Mouse (Mus musculus) neural tube, embryonic 11.5 days (tissue): Measurements from ENCODE around the gene Uba52. TPM values are rescaled to one million over a fixed set of nuclear protein-coding genes. Genes with fewer than 3 reads are reported as not detected.
A peak's percentile ranks its signal among the peaks of the same experiment; 100 is the strongest.

Source experiments
- ATAC-seq: fragments of 200-750 bp; cut with Nextera tagmentation; 2 replicates; pipeline ENCODE4 v1.8.0; 2017; ENCODE audit warnings: moderate number of reproducible peaks, mild to moderate bottlenecking, moderate TSS enrichment, moderate library complexity; ENCODE audit not compliant: insufficient read depth, low FRiP score, low TSS enrichment
- DNase-seq: peaks from one replicate; pipeline ENCODE4 v3.0.0-alpha.2; 2015; ENCODE audit warnings: low spot score
- H3K27ac ChIP-seq: fragments of 300-500 bp; sonication (generic); 2 replicates; pipeline ENCODE4 v1.5.1; 2014; ENCODE audit warnings: low read depth, mild to moderate bottlenecking, low read length
- H3K27me3 ChIP-seq: fragments of 300-500 bp; sonication (generic); 2 replicates; pipeline ENCODE4 v1.6.1; 2014; ENCODE audit warnings: mild to moderate bottlenecking, low read length, mixed read lengths; ENCODE audit not compliant: control insufficient read depth, insufficient read depth
- H3K36me3 ChIP-seq: fragments of 300-500 bp; sonication (generic); 2 replicates; pipeline ENCODE4 v1.6.1; 2014; ENCODE audit warnings: mild to moderate bottlenecking, low read length, moderate library complexity, mixed read lengths; ENCODE audit not compliant: control insufficient read depth, insufficient read depth
- H3K4me1 ChIP-seq: fragments of 300-500 bp; sonication (generic); 2 replicates; pipeline ENCODE4 v1.6.1; 2014; ENCODE audit warnings: low read length, mixed read lengths; ENCODE audit not compliant: control insufficient read depth, insufficient read depth
- H3K4me2 ChIP-seq: fragments of 300-500 bp; sonication (generic); 2 replicates; pipeline ENCODE4 v1.6.1; 2014; ENCODE audit warnings: low read depth, mild to moderate bottlenecking, moderate library complexity
- H3K4me3 ChIP-seq: fragments of 300-500 bp; sonication (generic); 2 replicates; pipeline ENCODE4 v1.5.1; 2014; ENCODE audit warnings: low read depth, low read length
- H3K9ac ChIP-seq: fragments of 300-500 bp; sonication (generic); 2 replicates; pipeline ENCODE4 v1.6.1; 2014; ENCODE audit warnings: mild to moderate bottlenecking, low read length
- H3K9me3 ChIP-seq: fragments of 300-500 bp; sonication (generic); 2 replicates; pipeline ENCODE4 v1.6.1; 2016; ENCODE audit warnings: low read length; ENCODE audit not compliant: control insufficient read depth
- WGBS: fragments of 180-500 bp; shearing (Covaris S2); extraction: QIAGEN DNeasy Blood & Tissue Kit; methylation state at CpG from one replicate; pipeline ENCODE4 v1.1.7; 2014; 5-methylcytosine and 5-hydroxymethylcytosine counted together
- polyA plus RNA-seq: library from polyadenylated mRNA; unstranded; fragments of >200 nt; fragmentation: Nextera tagmentation; extraction: Ambion mirVana; gene quantifications from 2 replicates; pipeline ENCODE4 v1.2.1, GENCODE M21; 2014

Uba52 gene
- polyA plus RNA-seq, 1 experiment from 2014 or later = 809 TPM

GRCm38 (mm10) chr8:70549412-70550184 is 39.0 kb upstream of the Uba52 start:
- 93% methylated on average over 10 of the region's 10 CpGs for WGBS
- no peak overlapping the region for H3K27ac ChIP-seq
- H3K9ac ChIP-seq = no peak overlapping the region
- no peak for ATAC-seq
- no peaks in the 10 kb centered on the region for H3K27me3 ChIP-seq
- H3K4me3 ChIP-seq = no peak overlapping the region
- no peaks in the 10 kb centered on the region for H3K36me3 ChIP-seq
- H3K4me1 ChIP-seq = no peaks in the 10 kb centered on the region
- DNase-seq = no peak
- no peak overlapping the region for H3K4me2 ChIP-seq
- no peaks in the 10 kb centered on the region for H3K9me3 ChIP-seq

GRCm38 (mm10) chr8:70547762-70548161 is 37.2 kb upstream of the Uba52 start:
- WGBS = 93% methylated on average over 6 of the region's 6 CpGs
- Histone ChIP-seq H3K4me1 (no peaks in the 10 kb centered on the region), H3K4me3 (no peak overlapping the region), H3K27ac (no peak overlapping the region), H3K27me3 (no peaks in the 10 kb centered on the region), H3K9me3 (no peaks in the 10 kb centered on the region), H3K9ac (no peak overlapping the region), H3K4me2 (no peak overlapping the region), H3K36me3 (no peaks in the 10 kb centered on the region)
- DNase-seq (no peak), ATAC-seq (no peak)

GRCm38 (mm10) chr8:70546412-70546811 is 35.8 kb upstream of the Uba52 start:
- Histone ChIP-seq H3K9ac (no peak overlapping the region), H3K4me1 (no peaks in the 10 kb centered on the region)

GRCm38 (mm10) chr8:70544200-70544687 is 33.6 kb upstream of the Uba52 start:
- WGBS = 81% methylated on average over 6 of the region's 6 CpGs
- no peak for DNase-seq
- no peak for ATAC-seq
- Histone ChIP-seq H3K27ac (0 out of 2 replicates have a peak overlapping the region, but pooled peaks have one; percentile 17), H3K4me1 (peaks cover 9% of the 10 kb centered on the region), H3K4me3 (no peak overlapping the region), H3K4me2 (no peak overlapping the region), H3K9ac (no peak overlapping the region), H3K9me3 (no peaks in the 10 kb centered on the region), H3K27me3 (no peaks in the 10 kb centered on the region), H3K36me3 (no peaks in the 10 kb centered on the region)

More at GRCm38 (mm10) chr8:70546412-70546811, 35.8 kb upstream of the Uba52 start:
- H3K27ac ChIP-seq = no peak overlapping the region
- no peak for DNase-seq
- H3K4me3 ChIP-seq = no peak overlapping the region
- H3K9me3 ChIP-seq = no peaks in the 10 kb centered on the region
- 88% methylated on average over 4 of the region's 4 CpGs for WGBS
- no peaks in the 10 kb centered on the region for H3K36me3 ChIP-seq
- H3K4me2 ChIP-seq = no peak overlapping the region
- H3K27me3 ChIP-seq = no peaks in the 10 kb centered on the region
- ATAC-seq = no peak

GRCm38 (mm10) chr8:70541081-70541480 is 30.5 kb upstream of the Uba52 start:
- no peak overlapping the region for H3K4me2 ChIP-seq
- no peaks in the 10 kb centered on the region for H3K27me3 ChIP-seq
- DNase-seq (no peak), ATAC-seq (no peak)
- H3K9me3 ChIP-seq = no peaks in the 10 kb centered on the region
- WGBS = 87% methylated on average over 5 of the region's 5 CpGs
- H3K4me3 ChIP-seq = no peak overlapping the region
- no peak overlapping the region for H3K9ac ChIP-seq
- peaks cover 5% of the 10 kb centered on the region for H3K36me3 ChIP-seq
- no peak overlapping the region for H3K27ac ChIP-seq
- H3K4me1 ChIP-seq = peaks cover 13% of the 10 kb centered on the region

GRCm38 (mm10) chr8:70540507-70541071 is 30.0 kb upstream of the Uba52 start:
- Histone ChIP-seq H3K4me1 (peaks cover 13% of the 10 kb centered on the region), H3K4me2 (peak overlapping the region; percentile 80), H3K27ac (no peak overlapping the region), H3K9ac (peak overlapping the region; percentile 55; the same call in 1 of the 2 replicates), H3K4me3 (peak overlapping the region; percentile 71), H3K9me3 (no peaks in the 10 kb centered on the region), H3K36me3 (peaks cover 10% of the 10 kb centered on the region), H3K27me3 (no peaks in the 10 kb centered on the region)
- 70% methylated on average over 7 of the region's 7 CpGs for WGBS
- DNase-seq (no peak), ATAC-seq (no peak)

GRCm38 (mm10) chr8:70540013-70540506 is 29.5 kb upstream of the Uba52 start:
- Histone ChIP-seq H3K4me2 (peak overlapping the region; percentile 80), H3K9ac (peak overlapping the region; percentile 55), H3K27ac (no peak overlapping the region), H3K36me3 (peaks cover 12% of the 10 kb centered on the region), H3K4me3 (peak overlapping the region; percentile 71), H3K9me3 (no peaks in the 10 kb centered on the region), H3K27me3 (no peaks in the 10 kb centered on the region), H3K4me1 (peaks cover 13% of the 10 kb centered on the region)
- 12% methylated on average over 4 of the region's 4 CpGs for WGBS
- ATAC-seq = no peak
- no peak for DNase-seq

GRCm38 (mm10) chr8:70539077-70539813 is 28.6 kb upstream of the Uba52 start, which contains the start of gene Ell:
TSS of gene Ell (plus strand) at chr8:70539457.
- WGBS = under 1% methylated on average over 57 of the region's 58 CpGs
- Histone ChIP-seq H3K36me3 (peaks cover 12% of the 10 kb centered on the region), H3K4me1 (peaks cover 13% of the 10 kb centered on the region), H3K4me2 (peak within 1 kb of the TSS; percentile 80), H3K4me3 (peak within 1 kb of the TSS; percentile 71), H3K27ac (peak within 1 kb of the TSS; percentile 82), H3K9ac (peak within 1 kb of the TSS; percentile 55), H3K9me3 (no peaks in the 10 kb centered on the region), H3K27me3 (no peaks in the 10 kb centered on the region)
- peak; percentile 99 for DNase-seq
- peak; percentile 85 for ATAC-seq
